Mouse (Mus musculus): ENCODE data around the gene Oser1. TPM values are rescaled to one million over a fixed set of nuclear protein-coding genes. Genes with fewer than 3 reads are reported as not detected.

Oser1 gene
- total RNA-seq, 2 experiments from 2014 or later, result 21.6 to 24.2 TPM

Other genes starting within 250 kb of the Oser1 start
- gene Tox2, start 221.6 kb downstream of the Oser1 start, total RNA-seq (2021), result 1 to 10 TPM; 4.1 to 5.6 TPM
- gene Jph2, start 26.7 kb downstream of the Oser1 start, total RNA-seq (2021), result 100 to 1,000 TPM; 366 to 416 TPM
- gene Gdap1l1, start 13.8 kb upstream of the Oser1 start, total RNA-seq (2021), result not detected
- gene Fitm2, start 47.9 kb upstream of the Oser1 start, total RNA-seq (2021), result 10 to 100 TPM; 27.8 to 28.1 TPM
- gene R3hdml, start 67.6 kb upstream of the Oser1 start, total RNA-seq (2021), result not detected
- not detected for gene Hnf4a, start 82.1 kb upstream of the Oser1 start, total RNA-seq (2021)
- gene Ttpal, start 177.6 kb upstream of the Oser1 start, total RNA-seq (2021), result 10 to 100 TPM; 13.1 to 14.0 TPM
- gene Serinc3, start 220.4 kb upstream of the Oser1 start, total RNA-seq (2021), result 100 to 1,000 TPM; 239 to 253 TPM
- gene Pkig, start 233.7 kb upstream of the Oser1 start, total RNA-seq (2021), result 100 to 1,000 TPM; 204 to 207 TPM

All from heart, postnatal 4 days (tissue).